Mouse (Mus musculus) lung, postnatal 0 days (tissue): ENCODE results near the gene Slc25a42. TPM values are rescaled to one million over a fixed set of nuclear protein-coding genes. Genes with fewer than 3 reads are reported as not detected.

Experiments
- ATAC-seq: fragments of 200-750 bp; cut with Nextera tagmentation; 2 replicates; pipeline ENCODE4 v1.8.0; 2017; ENCODE audit warnings: moderate library complexity
- DNase-seq: peaks from one replicate; pipeline ENCODE4 v3.0.0-alpha.2; 2016; ENCODE audit warnings: low spot score
- H3K27ac ChIP-seq: fragments of 300-500 bp; sonication (generic); 2 replicates; pipeline ENCODE4 v1.5.1; 2014; ENCODE audit warnings: antibody characterized with exemption, mild to moderate bottlenecking, low read length, mixed read lengths
- H3K27me3 ChIP-seq: fragments of 300-500 bp; sonication (generic); replicated peaks from 2 replicates; pipeline ENCODE4 v1.6.1; 2014; ENCODE audit warnings: low read length, mixed read lengths; ENCODE audit not compliant: insufficient read depth
- H3K36me3 ChIP-seq: fragments of 300-500 bp; sonication (generic); 2 replicates; pipeline ENCODE4 v1.6.1; 2014; ENCODE audit warnings: low read length, mixed read lengths; ENCODE audit not compliant: insufficient read depth
- H3K4me1 ChIP-seq: fragments of 300-500 bp; sonication (generic); 2 replicates; pipeline ENCODE4 v1.6.1; 2014; ENCODE audit warnings: antibody characterized with exemption, low read depth, low read length, mixed read lengths; ENCODE audit not compliant: insufficient read depth
- H3K4me2 ChIP-seq: fragments of 300-500 bp; sonication (generic); replicated peaks from 2 replicates; pipeline ENCODE4 v1.6.1; 2014; ENCODE audit warnings: low read depth, mild to moderate bottlenecking, low read length, moderate library complexity, mixed read lengths
- H3K4me3 ChIP-seq: fragments of 300-500 bp; sonication (generic); 2 replicates; pipeline ENCODE4 v1.5.1; 2014; ENCODE audit warnings: low read depth, low read length
- H3K9ac ChIP-seq: fragments of 300-500 bp; sonication (generic); replicated peaks from 2 replicates; pipeline ENCODE4 v1.6.1; 2014; ENCODE audit warnings: low read depth, mild to moderate bottlenecking
- H3K9me3 ChIP-seq: fragments of 300-500 bp; sonication (generic); 2 replicates; pipeline ENCODE4 v1.6.1; 2016; ENCODE audit warnings: low read length, mixed read lengths
- CTCF ChIP-seq: IDR thresholded peaks from 2 replicates; pipeline ENCODE4 v1.5.1; 2016; ENCODE audit warnings: antibody characterized with exemption, mild to moderate bottlenecking
- EP300 ChIP-seq: IDR thresholded peaks from 2 replicates; pipeline ENCODE4 v1.6.1; 2016; ENCODE audit warnings: antibody characterized with exemption, mild to moderate bottlenecking, control low read depth
- WGBS: fragments of 180-500 bp; shearing (Covaris S2); extraction: QIAGEN DNeasy Blood & Tissue Kit; methylation state at CpG from one replicate; pipeline ENCODE4 v1.1.7; 2014; 5-methylcytosine and 5-hydroxymethylcytosine counted together
- polyA plus RNA-seq: library from polyadenylated mRNA; unstranded; fragments of >200 nt; fragmentation: Nextera tagmentation; extraction: Ambion mirVana; gene quantifications from 2 replicates; pipeline ENCODE4 v1.2.1, GENCODE M21; 2015

Slc25a42 gene
- polyA plus RNA-seq, 1 experiment from 2014 or later: 4.0 TPM

DNA sequence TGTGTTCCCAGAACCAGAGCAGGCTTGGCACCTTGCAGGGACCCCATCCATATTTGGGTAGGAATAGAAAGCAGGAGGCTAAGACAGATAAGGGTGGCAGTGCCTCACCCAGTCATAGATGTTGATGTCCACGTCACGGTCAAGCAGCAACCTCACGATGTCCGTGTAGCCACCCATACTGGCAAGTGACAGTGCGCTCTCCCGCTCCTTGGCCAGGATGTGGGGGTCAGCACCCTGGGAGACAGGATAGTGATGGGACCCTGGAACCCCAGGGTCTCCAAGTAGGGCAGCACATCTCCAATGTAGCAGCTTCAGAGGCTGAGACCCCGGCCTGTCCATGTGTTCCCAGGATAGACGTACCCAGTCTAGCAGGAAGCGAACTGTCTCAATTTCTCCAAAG lies 77.2 kb downstream of the Slc25a42 start:
- Histone ChIP-seq H3K4me1 (peaks cover 6% of the 10 kb centered on the region; the same call in 1 of the 2 replicates), H3K4me3 (no peak overlapping the region), H3K9me3 (no peaks in the 10 kb centered on the region), H3K27me3 (no peaks in the 10 kb centered on the region), H3K4me2 (no peak overlapping the region), H3K9ac (no peak overlapping the region), H3K27ac (no peak overlapping the region), H3K36me3 (peaks cover 4% of the 10 kb centered on the region; the same call in 1 of the 2 replicates)
- WGBS: 92% methylated on average over 9 of the region's 9 CpGs
- DNase-seq (no peak), ATAC-seq (no peak)
- TF ChIP-seq CTCF (no peak), EP300 (no peak)

Other genes with a start within 250 kb of the Slc25a42 start
- gene Gatad2a, start 215.9 kb downstream of the Slc25a42 start, polyA plus RNA-seq: 40.9 and 41.8 TPM in 2 replicates
- gene Mau2, start 169.6 kb downstream of the Slc25a42 start, polyA plus RNA-seq: 37.1 and 37.2 TPM in 2 replicates
- 25.4 and 27.3 TPM in 2 replicates for gene Sugp1, start 169.5 kb downstream of the Slc25a42 start, polyA plus RNA-seq
- 3.8 and 4.2 TPM in 2 replicates for gene Tm6sf2, start 139.4 kb downstream of the Slc25a42 start, polyA plus RNA-seq
- gene Hapln4, start 128.8 kb downstream of the Slc25a42 start, polyA plus RNA-seq: not detected in 2 replicates
- gene Ncan, start 91.4 kb downstream of the Slc25a42 start, polyA plus RNA-seq: 0.05 and 0.06 TPM in 2 replicates
- gene Nr2c2ap, start 81.0 kb downstream of the Slc25a42 start, polyA plus RNA-seq: 27.8 and 32.0 TPM in 2 replicates
- gene Rfxank, start 73.2 kb downstream of the Slc25a42 start, polyA plus RNA-seq: 11.9 and 12.7 TPM in 2 replicates
- 33.4 and 34.2 TPM in 2 replicates for gene Borcs8, start 72.8 kb downstream of the Slc25a42 start, polyA plus RNA-seq
- 0.11 and 0.29 TPM in 2 replicates for gene Mef2b, start 72.6 kb downstream of the Slc25a42 start, polyA plus RNA-seq
- gene Tmem161a, start 39.9 kb downstream of the Slc25a42 start, polyA plus RNA-seq: 45.0 and 45.8 TPM in 2 replicates
- 12.3 and 13.6 TPM in 2 replicates for gene Sugp2, start 21.9 kb upstream of the Slc25a42 start, polyA plus RNA-seq
- 10.4 and 11.9 TPM in 2 replicates for gene Armc6, start 22.2 kb upstream of the Slc25a42 start, polyA plus RNA-seq
- 54.1 and 61.1 TPM in 2 replicates for gene Homer3, start 70.5 kb upstream of the Slc25a42 start, polyA plus RNA-seq
- gene Ddx49, start 90.2 kb upstream of the Slc25a42 start, polyA plus RNA-seq: 29.9 and 32.5 TPM in 2 replicates
- gene Cope, start 90.2 kb upstream of the Slc25a42 start, polyA plus RNA-seq: 266 and 297 TPM in 2 replicates
- gene Cers1, start 103.5 kb upstream of the Slc25a42 start, polyA plus RNA-seq: 0.63 and 1.6 TPM in 2 replicates
- gene Gdf1, start 117.5 kb upstream of the Slc25a42 start, polyA plus RNA-seq: 0.33 and 0.81 TPM in 2 replicates
- gene Upf1, start 141.0 kb upstream of the Slc25a42 start, polyA plus RNA-seq: 10.4 and 11.1 TPM in 2 replicates
- 0.13 and 0.29 TPM in 2 replicates for gene Comp, start 161.3 kb upstream of the Slc25a42 start, polyA plus RNA-seq
- gene Crtc1, start 227.3 kb upstream of the Slc25a42 start, polyA plus RNA-seq: 5.1 and 7.0 TPM in 2 replicates